Mouse (Mus musculus) midbrain, embryonic 11.5 days (tissue): Measurements from ENCODE around the gene Egfr. TPM values are rescaled to one million over a fixed set of nuclear protein-coding genes. Genes with fewer than 3 reads are reported as not detected.
A peak's percentile ranks its signal among the peaks of the same experiment; 100 is the strongest.

Source experiments
- ATAC-seq: fragments of 200-750 bp; cut with Nextera tagmentation; 2 replicates; pipeline ENCODE4 v1.8.0; 2017; ENCODE audit warnings: moderate TSS enrichment, moderate library complexity; ENCODE audit not compliant: low FRiP score
- DNase-seq: peaks from one replicate; pipeline ENCODE4 v3.0.0; 2015; ENCODE audit warnings: low spot score; ENCODE audit errors: missing footprints
- H3K27ac ChIP-seq: fragments of 300-500 bp; sonication (generic); 2 replicates; pipeline ENCODE4 v1.5.1; 2014; ENCODE audit warnings: low read depth, low read length
- H3K27me3 ChIP-seq: fragments of 300-500 bp; sonication (generic); 2 replicates; pipeline ENCODE4 v1.6.1; 2014; ENCODE audit warnings: mild to moderate bottlenecking, low read length, moderate library complexity, mixed read lengths; ENCODE audit not compliant: control insufficient read depth, insufficient read depth
- H3K36me3 ChIP-seq: fragments of 300-500 bp; sonication (generic); 2 replicates; pipeline ENCODE4 v1.6.1; 2014; ENCODE audit warnings: mild to moderate bottlenecking, low read length, moderate library complexity, mixed read lengths; ENCODE audit not compliant: control insufficient read depth, insufficient read depth
- H3K4me1 ChIP-seq: fragments of 300-500 bp; sonication (generic); 2 replicates; pipeline ENCODE4 v1.6.1; 2014; ENCODE audit warnings: low read length; ENCODE audit not compliant: control insufficient read depth, insufficient read depth
- H3K4me2 ChIP-seq: fragments of 300-500 bp; sonication (generic); 2 replicates; pipeline ENCODE4 v1.6.1; 2014; ENCODE audit warnings: mild to moderate bottlenecking, moderate library complexity
- H3K4me3 ChIP-seq: fragments of 300-500 bp; sonication (generic); 2 replicates; pipeline ENCODE4 v1.5.1; 2014; ENCODE audit warnings: low read depth, low read length
- H3K9ac ChIP-seq: fragments of 300-500 bp; sonication (generic); 2 replicates; pipeline ENCODE4 v1.6.1; 2014; ENCODE audit warnings: low read length
- H3K9me3 ChIP-seq: fragments of 300-500 bp; sonication (generic); 2 replicates; pipeline ENCODE4 v1.6.1; 2016; ENCODE audit warnings: low read length; ENCODE audit not compliant: control insufficient read depth
- WGBS: fragments of 180-500 bp; shearing (Covaris S2); extraction: QIAGEN DNeasy Blood & Tissue Kit; methylation state at CpG from one replicate; pipeline ENCODE4 v1.1.7; 2014; 5-methylcytosine and 5-hydroxymethylcytosine counted together
- polyA plus RNA-seq: library from polyadenylated mRNA; unstranded; fragments of >200 nt; fragmentation: Nextera tagmentation; extraction: Ambion mirVana; gene quantifications from 2 replicates; pipeline ENCODE4 v1.2.1, GENCODE M21; 2014

Gene Egfr
- polyA plus RNA-seq, 1 experiment from 2014 or later, result 4.5 TPM

GRCm38 (mm10) chr11:16751457-16751982 lies 483 bp upstream of the Egfr start:
- H3K27ac ChIP-seq, result no peak overlapping the region
- no peaks in the 10 kb centered on the region for H3K36me3 ChIP-seq
- H3K4me1 ChIP-seq, result peaks cover 10% of the 10 kb centered on the region; the same call in 1 of the 2 replicates
- H3K4me2 ChIP-seq, result peak overlapping the region; percentile 96
- WGBS, result 35% methylated on average over 7 of the region's 7 CpGs
- peaks cover 32% of the 10 kb centered on the region for H3K27me3 ChIP-seq
- H3K9me3 ChIP-seq, result no peaks in the 10 kb centered on the region
- no peak overlapping the region for H3K9ac ChIP-seq
- ATAC-seq, result no peak
- H3K4me3 ChIP-seq, result peak overlapping the region; percentile 51
- DNase-seq, result peak; percentile 84

- Histone ChIP-seq H3K36me3 (no peaks in the 10 kb centered on the region), H3K9me3 (no peaks in the 10 kb centered on the region), H3K27me3 (peaks cover 32% of the 10 kb centered on the region), H3K4me2 (peak overlapping the region; percentile 96), H3K4me3 (peak overlapping the region; percentile 51), H3K9ac (peak overlapping the region; percentile 49), H3K4me1 (peaks cover 10% of the 10 kb centered on the region; the same call in 1 of the 2 replicates), H3K27ac (no peak overlapping the region)
- peak; percentile 80 for ATAC-seq
- under 1% methylated on average over 64 of the region's 68 CpGs for WGBS
- peak; percentile 96 for DNase-seq
Observed at GRCm38 (mm10) chr11:16752349-16753153, 548 bp downstream of the Egfr start.

- peak; percentile 83 for DNase-seq
- H3K36me3 ChIP-seq, result no peaks in the 10 kb centered on the region
- no peak; the same call in 1 of the 2 replicates for ATAC-seq
- peak overlapping the region; percentile 51; the same call in 1 of the 2 replicates for H3K4me3 ChIP-seq
- WGBS, result 42% methylated on average over 18 of the region's 18 CpGs
- H3K27ac ChIP-seq, result no peak overlapping the region
- no peaks in the 10 kb centered on the region for H3K9me3 ChIP-seq
- H3K9ac ChIP-seq, result peak overlapping the region; percentile 45; the same call in 1 of the 2 replicates
- peaks cover 32% of the 10 kb centered on the region for H3K27me3 ChIP-seq
- peak overlapping the region; percentile 96 for H3K4me2 ChIP-seq
- H3K4me1 ChIP-seq, result peaks cover 10% of the 10 kb centered on the region; the same call in 1 of the 2 replicates
Observed at GRCm38 (mm10) chr11:16753154-16754040, 1.4 kb downstream of the Egfr start.

- DNase-seq (no peak), ATAC-seq (no peak)
- no peak overlapping the region for H3K27ac ChIP-seq
Observed at GRCm38 (mm10) chr11:16759930-16760329, 7.9 kb downstream of the Egfr start.

GRCm38 (mm10) chr11:16761184-16761583 lies 9.2 kb downstream of the Egfr start:
- H3K36me3 ChIP-seq, result no peaks in the 10 kb centered on the region
- DNase-seq, result no peak
- no peak overlapping the region for H3K4me2 ChIP-seq
- H3K4me3 ChIP-seq, result no peak overlapping the region
- no peaks in the 10 kb centered on the region for H3K27me3 ChIP-seq
- no peaks in the 10 kb centered on the region for H3K4me1 ChIP-seq
- no peak overlapping the region for H3K27ac ChIP-seq
- no peaks in the 10 kb centered on the region for H3K9me3 ChIP-seq
- 86% methylated on average over 2 of the region's 2 CpGs for WGBS
- ATAC-seq, result no peak
- no peak overlapping the region for H3K9ac ChIP-seq

More at GRCm38 (mm10) chr11:16759930-16760329, 7.9 kb downstream of the Egfr start:
- Histone ChIP-seq H3K4me2 (no peak overlapping the region), H3K9me3 (no peaks in the 10 kb centered on the region), H3K4me3 (no peak overlapping the region), H3K27me3 (no peaks in the 10 kb centered on the region), H3K9ac (no peak overlapping the region), H3K4me1 (no peaks in the 10 kb centered on the region), H3K36me3 (no peaks in the 10 kb centered on the region)
- 92% methylated on average over 6 of the region's 6 CpGs for WGBS

GRCm38 (mm10) chr11:16766038-16766815 lies 14.2 kb downstream of the Egfr start:
- 82% methylated on average over 9 of the region's 9 CpGs for WGBS
- no peaks in the 10 kb centered on the region for H3K4me1 ChIP-seq
- no peaks in the 10 kb centered on the region for H3K9me3 ChIP-seq
- no peak overlapping the region for H3K4me2 ChIP-seq
- DNase-seq, result peak; percentile 69
- ATAC-seq, result no peak
- H3K27ac ChIP-seq, result no peak overlapping the region
- H3K36me3 ChIP-seq, result no peaks in the 10 kb centered on the region
- no peaks in the 10 kb centered on the region for H3K27me3 ChIP-seq
- H3K4me3 ChIP-seq, result no peak overlapping the region
- H3K9ac ChIP-seq, result no peak overlapping the region

GRCm38 (mm10) chr11:16767984-16768383 lies 16.0 kb downstream of the Egfr start:
- no peak for ATAC-seq
- Histone ChIP-seq H3K9ac (no peak overlapping the region), H3K4me2 (no peak overlapping the region), H3K4me1 (no peaks in the 10 kb centered on the region), H3K36me3 (no peaks in the 10 kb centered on the region), H3K27ac (no peak overlapping the region), H3K27me3 (no peaks in the 10 kb centered on the region), H3K9me3 (no peaks in the 10 kb centered on the region), H3K4me3 (no peak overlapping the region)
- peak; percentile 6 for DNase-seq
- WGBS, result 86% methylated on average over 2 of the region's 2 CpGs

- H3K4me3 ChIP-seq, result no peak overlapping the region
- 89% methylated on average over 4 of the region's 4 CpGs for WGBS
- no peak overlapping the region for H3K27ac ChIP-seq
- DNase-seq (peak; percentile 47), ATAC-seq (no peak)
- no peaks in the 10 kb centered on the region for H3K36me3 ChIP-seq
- no peaks in the 10 kb centered on the region for H3K27me3 ChIP-seq
- H3K4me1 ChIP-seq, result no peaks in the 10 kb centered on the region
- H3K9me3 ChIP-seq, result no peaks in the 10 kb centered on the region
- H3K4me2 ChIP-seq, result no peak overlapping the region
- no peak overlapping the region for H3K9ac ChIP-seq
Observed at GRCm38 (mm10) chr11:16769276-16769675, 17.3 kb downstream of the Egfr start.
